Comparison of ENCODE assay signal across 12 mouse cellular contexts in the genomic region with DNA sequence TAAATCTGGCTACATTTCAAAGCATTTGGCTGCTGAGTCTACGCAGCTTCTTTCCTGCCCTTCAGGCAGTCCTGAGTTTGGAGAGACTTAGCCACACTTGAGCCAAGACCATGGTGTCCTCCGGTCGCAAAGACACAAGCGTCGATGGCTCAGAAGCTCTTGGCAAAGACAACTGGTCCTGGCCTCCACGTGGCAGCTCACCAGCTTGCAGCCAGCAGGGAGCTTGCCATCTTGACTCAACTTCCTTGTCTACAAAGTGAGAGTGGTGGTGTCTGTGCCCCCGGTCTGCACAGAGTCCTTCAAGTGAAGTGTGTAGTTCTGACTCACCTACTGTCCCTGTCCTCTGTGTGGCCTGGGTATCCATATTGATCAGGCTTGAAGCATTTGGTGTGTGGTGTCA. TPM values are rescaled to one million over a fixed set of nuclear protein-coding genes. Genes with fewer than 3 reads are reported as not detected.
"Had no signal": no experiment of that assay in that cellular context is flagged by ENCODE, and none has a peak within 500 bp of the region (broad histone marks: within the 10 kb centered on the region; RNA-seq: fewer than 3 reads in every experiment).

No protein-coding gene starts in this region.

- DNase-seq: liver; liver, embryonic 13.5 days; liver, postnatal 0 days; lung, adult 18-20 months; lung, adult 2 months; lung, embryonic 14.5 days; lung, postnatal 10 days; lung, postnatal 14 days; lung, postnatal 36 days; lung, postnatal 4 days; midbrain, embryonic 14.5 days had no signal

RNA-seq across cellular contexts. Expression of a gene that starts 22.3 kb away (rescaled TPM):
- total RNA-seq: monocyte, adult 5-6 weeks had no signal
